Mouse (Mus musculus): ENCODE data around the gene Ctsg. TPM values are rescaled to one million over a fixed set of nuclear protein-coding genes. Genes with fewer than 3 reads are reported as not detected.
"Not testable (repeated sequence)": the region's sequence is repeated elsewhere in the genome, so short reads cannot be mapped to it uniquely, and the experiment has no call there.

The Ctsg gene
- polyA plus RNA-seq, 1 experiment from 2014 or later = 1.7 TPM

GRCm38 (mm10) chr14:56103452-56103851, 1.1 kb upstream of the Ctsg start:
- Histone ChIP-seq H3K4me2 (ENCODE audit: low read depth, low read length) (no peak overlapping the region), H3K9ac (ENCODE audit: low read length) (no peak overlapping the region), H3K4me3 (replicated peaks; ENCODE audit: low read length) (no peak overlapping the region), H3K4me1 (ENCODE audit: control insufficient read depth, insufficient read depth, low read length) (no peaks in the 10 kb centered on the region), H3K27ac (ENCODE audit: low read length) (no peak overlapping the region), H3K36me3 (ENCODE audit: control insufficient read depth, insufficient read depth, low read length) (no peaks in the 10 kb centered on the region), H3K27me3 (ENCODE audit: control insufficient read depth, insufficient read depth, low read length) (no peaks in the 10 kb centered on the region), H3K9me3 (replicated peaks; ENCODE audit: control insufficient read depth, low read length) (no peaks in the 10 kb centered on the region)
- WGBS = 56% methylated on average over 3 of the region's 3 CpGs
- ATAC-seq (ENCODE audit: insufficient read depth, low FRiP score) = no peak

GRCm38 (mm10) chr14:56098940-56099339, 3.4 kb downstream of the Ctsg start:
- Histone ChIP-seq H3K4me2 (ENCODE audit: low read depth, low read length) (no peak overlapping the region), H3K9ac (ENCODE audit: low read length) (no peak overlapping the region), H3K4me3 (replicated peaks; ENCODE audit: low read length) (no peak overlapping the region), H3K27me3 (ENCODE audit: control insufficient read depth, insufficient read depth, low read length) (no peaks in the 10 kb centered on the region), H3K4me1 (ENCODE audit: control insufficient read depth, insufficient read depth, low read length) (no peaks in the 10 kb centered on the region), H3K9me3 (replicated peaks; ENCODE audit: control insufficient read depth, low read length) (no peaks in the 10 kb centered on the region), H3K27ac (ENCODE audit: low read length) (no peak overlapping the region), H3K36me3 (ENCODE audit: control insufficient read depth, insufficient read depth, low read length) (no peaks in the 10 kb centered on the region)
- no peak for ATAC-seq (ENCODE audit: insufficient read depth, low FRiP score)
- 76% methylated on average over 4 of the region's 4 CpGs for WGBS

DNA sequence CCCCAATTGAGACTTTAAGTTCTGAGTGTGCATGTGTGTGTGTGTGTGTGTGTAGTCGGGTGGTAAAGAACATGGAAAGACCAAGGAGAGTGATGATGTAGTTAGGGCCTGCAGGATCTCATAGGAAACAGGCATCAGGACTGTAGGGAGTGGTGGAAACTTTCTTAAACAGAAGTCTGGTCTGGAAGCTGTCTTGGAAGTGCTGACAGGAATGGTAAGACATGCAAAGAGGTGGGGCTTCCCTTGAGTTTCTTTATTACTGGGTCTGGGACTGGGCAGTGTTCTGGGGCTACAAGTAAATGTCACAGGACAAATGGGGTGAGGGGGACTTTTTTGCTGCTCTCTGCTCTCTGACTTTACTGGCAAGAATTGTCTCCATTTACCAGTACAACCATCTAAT, 4.8 kb downstream of the Ctsg start:
- Histone ChIP-seq H3K27ac (ENCODE audit: low read length) (no peak overlapping the region), H3K4me3 (replicated peaks; ENCODE audit: low read length) (no peak overlapping the region), H3K9ac (ENCODE audit: low read length) (no peak overlapping the region), H3K4me2 (ENCODE audit: low read depth, low read length) (no peak overlapping the region), H3K36me3 (ENCODE audit: control insufficient read depth, insufficient read depth, low read length) (no peaks in the 10 kb centered on the region), H3K4me1 (ENCODE audit: control insufficient read depth, insufficient read depth, low read length) (no peaks in the 10 kb centered on the region), H3K27me3 (ENCODE audit: control insufficient read depth, insufficient read depth, low read length) (no peaks in the 10 kb centered on the region), H3K9me3 (replicated peaks; ENCODE audit: control insufficient read depth, low read length) (no peaks in the 10 kb centered on the region)
- peak; percentile 40; the same call in 1 of the 2 replicates for ATAC-seq (ENCODE audit: insufficient read depth, low FRiP score)
- 67% methylated on average over 1 of the region's 1 CpGs for WGBS

- Histone ChIP-seq H3K9me3 (replicated peaks; ENCODE audit: control insufficient read depth, low read length) (no peaks in the 10 kb centered on the region), H3K36me3 (ENCODE audit: control insufficient read depth, insufficient read depth, low read length) (no peaks in the 10 kb centered on the region), H3K27ac (ENCODE audit: low read length) (no peak overlapping the region), H3K27me3 (ENCODE audit: control insufficient read depth, insufficient read depth, low read length) (no peaks in the 10 kb centered on the region), H3K4me3 (replicated peaks; ENCODE audit: low read length) (no peak overlapping the region), H3K4me2 (ENCODE audit: low read depth, low read length) (no peak overlapping the region), H3K4me1 (ENCODE audit: control insufficient read depth, insufficient read depth, low read length) (no peaks in the 10 kb centered on the region), H3K9ac (ENCODE audit: low read length) (no peak overlapping the region)
- WGBS = 62% methylated on average over 2 of the region's 2 CpGs
- ATAC-seq (ENCODE audit: insufficient read depth, low FRiP score) = no peak
These were observed 9.0 kb downstream of the Ctsg start for GRCm38 (mm10) chr14:56093353-56093752.

DNA sequence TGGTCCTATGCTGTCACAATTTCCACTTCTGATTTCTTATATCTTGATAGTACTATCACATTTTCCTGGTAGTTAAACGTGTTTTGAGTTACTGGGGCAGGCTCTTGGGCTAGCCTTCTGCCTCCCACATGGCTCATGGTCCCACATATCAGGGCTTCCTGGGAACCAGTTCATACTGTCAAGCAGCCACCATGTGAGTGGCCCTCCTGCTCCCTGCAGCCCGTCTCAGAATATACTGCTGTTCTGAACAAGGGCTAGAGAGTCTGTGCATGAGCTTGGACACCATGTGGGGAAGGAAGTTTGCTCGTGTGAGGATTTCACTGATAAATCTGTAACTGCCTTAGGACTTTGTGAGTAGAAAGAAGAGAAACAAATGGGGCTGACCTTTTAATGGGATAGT, 15.7 kb downstream of the Ctsg start:
- H3K4me2 ChIP-seq (ENCODE audit: low read depth, low read length) = no peak overlapping the region
- no peaks in the 10 kb centered on the region for H3K27me3 ChIP-seq (ENCODE audit: control insufficient read depth, insufficient read depth, low read length)
- no peak overlapping the region for H3K9ac ChIP-seq (ENCODE audit: low read length)
- ATAC-seq (ENCODE audit: insufficient read depth, low FRiP score) = no peak
- H3K36me3 ChIP-seq (ENCODE audit: control insufficient read depth, insufficient read depth, low read length) = no peaks in the 10 kb centered on the region
- H3K9me3 ChIP-seq (replicated peaks; ENCODE audit: control insufficient read depth, low read length) = no peaks in the 10 kb centered on the region
- H3K27ac ChIP-seq (ENCODE audit: low read length) = no peak overlapping the region
- no peak overlapping the region for H3K4me3 ChIP-seq (replicated peaks; ENCODE audit: low read length)
- 68% methylated on average over 3 of the region's 3 CpGs for WGBS
- no peaks in the 10 kb centered on the region for H3K4me1 ChIP-seq (ENCODE audit: control insufficient read depth, insufficient read depth, low read length)

- WGBS = 94% methylated on average over 2 of the region's 2 CpGs
These were observed 17.2 kb downstream of the Ctsg start, which contains the start of gene Mcpt8 for GRCm38 (mm10) chr14:56085167-56085566. Gene Mcpt8 (minus strand): TSS chr14:56085273.

GRCm38 (mm10) chr14:56082016-56082415, 20.4 kb downstream of the Ctsg start:
- WGBS = 85% methylated on average over 4 of the region's 4 CpGs
- no peak overlapping the region for H3K4me2 ChIP-seq (ENCODE audit: low read depth, low read length)
- no peaks in the 10 kb centered on the region for H3K9me3 ChIP-seq (replicated peaks; ENCODE audit: control insufficient read depth, low read length)
- no peak overlapping the region for H3K27ac ChIP-seq (ENCODE audit: low read length)
- ATAC-seq (ENCODE audit: insufficient read depth, low FRiP score) = no peak
- no peaks in the 10 kb centered on the region for H3K4me1 ChIP-seq (ENCODE audit: control insufficient read depth, insufficient read depth, low read length)
- H3K27me3 ChIP-seq (ENCODE audit: control insufficient read depth, insufficient read depth, low read length) = no peaks in the 10 kb centered on the region
- no peak overlapping the region for H3K9ac ChIP-seq (ENCODE audit: low read length)
- no peaks in the 10 kb centered on the region for H3K36me3 ChIP-seq (ENCODE audit: control insufficient read depth, insufficient read depth, low read length)
- no peak overlapping the region for H3K4me3 ChIP-seq (replicated peaks; ENCODE audit: low read length)

More at GRCm38 (mm10) chr14:56085167-56085566, 17.2 kb downstream of the Ctsg start, which contains the start of gene Mcpt8:
- H3K4me2 ChIP-seq (ENCODE audit: low read depth, low read length) = no peak within 1 kb of the TSS
- no peaks in the 10 kb centered on the region for H3K27me3 ChIP-seq (ENCODE audit: control insufficient read depth, insufficient read depth, low read length)
- no peaks in the 10 kb centered on the region for H3K4me1 ChIP-seq (ENCODE audit: control insufficient read depth, insufficient read depth, low read length)
- H3K36me3 ChIP-seq (ENCODE audit: control insufficient read depth, insufficient read depth, low read length) = no peaks in the 10 kb centered on the region
- no peak for ATAC-seq (ENCODE audit: insufficient read depth, low FRiP score)
- H3K9me3 ChIP-seq (replicated peaks; ENCODE audit: control insufficient read depth, low read length) = no peaks in the 10 kb centered on the region
- H3K4me3 ChIP-seq (replicated peaks; ENCODE audit: low read length) = no peak within 1 kb of the TSS
- H3K27ac ChIP-seq (ENCODE audit: low read length) = no peak within 1 kb of the TSS
- no peak within 1 kb of the TSS for H3K9ac ChIP-seq (ENCODE audit: low read length)

DNA sequence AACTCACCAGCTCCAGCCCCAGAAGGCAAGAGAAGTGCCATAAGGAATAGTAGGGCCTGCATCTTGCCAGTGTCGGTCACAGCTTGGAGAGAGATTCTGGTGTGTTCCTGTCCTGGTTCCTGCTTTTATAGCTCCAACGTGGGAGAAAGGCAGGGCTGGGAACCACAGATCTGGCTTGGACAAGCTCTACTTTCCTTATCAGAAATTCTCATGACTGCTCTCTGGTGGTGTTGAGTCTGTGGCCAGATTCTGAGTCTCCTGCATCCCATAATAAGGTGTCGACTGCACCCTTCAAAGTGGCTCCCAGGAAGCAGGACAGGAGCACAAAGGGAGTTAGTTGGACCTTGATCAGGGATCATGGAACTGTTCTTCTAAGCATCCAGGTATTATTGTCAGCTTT, 40.2 kb downstream of the Ctsg start, which contains the start of gene Mcpt4:
Gene Mcpt4, minus strand, starts transcription at position 101 of the 400 bp plus-strand sequence.
- H3K9ac ChIP-seq (ENCODE audit: low read length); H3K4me1 ChIP-seq (ENCODE audit: control insufficient read depth, insufficient read depth, low read length); ATAC-seq (ENCODE audit: insufficient read depth, low FRiP score); H3K9me3 ChIP-seq (replicated peaks; ENCODE audit: control insufficient read depth, low read length); H3K4me3 ChIP-seq (replicated peaks; ENCODE audit: low read length); H3K27ac ChIP-seq (ENCODE audit: low read length); H3K4me2 ChIP-seq (ENCODE audit: low read depth, low read length); H3K36me3 ChIP-seq (ENCODE audit: control insufficient read depth, insufficient read depth, low read length); H3K27me3 ChIP-seq (ENCODE audit: control insufficient read depth, insufficient read depth, low read length): not testable (repeated sequence)
- WGBS = 68% methylated on average over 3 of the region's 3 CpGs

DNA sequence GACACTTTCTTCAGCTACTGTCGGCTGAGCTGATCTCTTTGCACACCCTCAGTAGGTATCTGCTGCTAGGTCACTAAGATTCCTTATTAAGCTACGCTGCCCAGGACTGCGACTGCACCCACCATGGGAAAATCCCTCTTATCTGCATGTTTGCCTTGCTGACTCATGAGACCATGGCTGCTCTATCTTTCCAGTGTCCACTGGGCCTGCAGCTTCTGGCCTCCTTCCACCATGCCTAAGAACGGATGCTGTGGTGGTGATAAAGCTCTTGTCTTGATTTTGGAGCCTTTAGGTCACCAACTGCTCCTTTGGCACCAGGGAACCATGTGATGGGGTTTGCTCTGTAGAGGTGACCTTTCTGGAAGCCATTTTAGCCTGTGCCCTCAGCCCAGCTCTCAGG, 44.7 kb downstream of the Ctsg start:
- Histone ChIP-seq H3K9me3 (replicated peaks; ENCODE audit: control insufficient read depth, low read length) (no peaks in the 10 kb centered on the region), H3K36me3 (ENCODE audit: control insufficient read depth, insufficient read depth, low read length) (no peaks in the 10 kb centered on the region), H3K27ac (ENCODE audit: low read length) (no peak overlapping the region), H3K27me3 (ENCODE audit: control insufficient read depth, insufficient read depth, low read length) (no peaks in the 10 kb centered on the region), H3K9ac (ENCODE audit: low read length) (no peak overlapping the region), H3K4me1 (ENCODE audit: control insufficient read depth, insufficient read depth, low read length) (no peaks in the 10 kb centered on the region), H3K4me3 (replicated peaks; ENCODE audit: low read length) (no peak overlapping the region), H3K4me2 (ENCODE audit: low read depth, low read length) (no peak overlapping the region)
- ATAC-seq (ENCODE audit: insufficient read depth, low FRiP score) = no peak
- WGBS = 64% methylated on average over 4 of the region's 4 CpGs

- no peak for ATAC-seq (ENCODE audit: insufficient read depth, low FRiP score)
- H3K4me3 ChIP-seq (replicated peaks; ENCODE audit: low read length) = no peak overlapping the region
- WGBS = 74% methylated on average over 3 of the region's 3 CpGs
- no peaks in the 10 kb centered on the region for H3K4me1 ChIP-seq (ENCODE audit: control insufficient read depth, insufficient read depth, low read length)
- H3K9ac ChIP-seq (ENCODE audit: low read length) = no peak overlapping the region
- no peak overlapping the region for H3K27ac ChIP-seq (ENCODE audit: low read length)
- H3K27me3 ChIP-seq (ENCODE audit: control insufficient read depth, insufficient read depth, low read length) = no peaks in the 10 kb centered on the region
- no peaks in the 10 kb centered on the region for H3K9me3 ChIP-seq (replicated peaks; ENCODE audit: control insufficient read depth, low read length)
- no peak overlapping the region for H3K4me2 ChIP-seq (ENCODE audit: low read depth, low read length)
- H3K36me3 ChIP-seq (ENCODE audit: control insufficient read depth, insufficient read depth, low read length) = no peaks in the 10 kb centered on the region
These were observed 47.0 kb downstream of the Ctsg start for GRCm38 (mm10) chr14:56055408-56055807.

Data from stomach, embryonic 16.5 days (tissue).